Mouse (Mus musculus): ENCODE data around the gene Srgap2. TPM values are rescaled to one million over a fixed set of nuclear protein-coding genes. Genes with fewer than 3 reads are reported as not detected.
"Not testable (repeated sequence)": the region's sequence is repeated elsewhere in the genome, so short reads cannot be mapped to it uniquely, and the experiment has no call there.

The Srgap2 gene
- 10 to 100 TPM; 34.2 to 36.0 TPM for total RNA-seq (2021)

- intact Hi-C loops (cut with DNase I): loop anchor here (5.0 kb wide), 2 partner anchors 165 to 180 kb away; no protein-coding TSS in a partner anchor
These were observed at the start of gene Srgap2, which contains the start of gene Fam72a for GRCm38 (mm10) chr1:131527281-131528080. Gene Srgap2, minus strand, starts transcription at chr1:131527352. Gene Fam72a, plus strand, starts transcription at chr1:131527903.

GRCm38 (mm10) chr1:131573721-131574120 lies 46.6 kb upstream of the Srgap2 start:
- no peak for DNase-seq
- intact Hi-C loops (cut with DNase I): no loop called here

More at GRCm38 (mm10) chr1:131527281-131528080, at the start of gene Srgap2, which contains the start of gene Fam72a:
- peak; percentile 99 for DNase-seq

GRCm38 (mm10) chr1:131570391-131570790 lies 43.2 kb upstream of the Srgap2 start:
- intact Hi-C loops (cut with DNase I): no loop called here

GRCm38 (mm10) chr1:131569721-131570120 lies 42.6 kb upstream of the Srgap2 start:
- DNase-seq: no peak
- intact Hi-C loops (cut with DNase I): no loop called here

More at GRCm38 (mm10) chr1:131570391-131570790, 43.2 kb upstream of the Srgap2 start:
- DNase-seq: no peak

GRCm38 (mm10) chr1:131566056-131566455 lies 38.9 kb upstream of the Srgap2 start:
- intact Hi-C loops (cut with DNase I): not testable (repeated sequence)
- DNase-seq: peak; percentile 21 to 34

- intact Hi-C loops (cut with DNase I): no loop called here
- DNase-seq: no peak
These were observed 34.9 kb upstream of the Srgap2 start for GRCm38 (mm10) chr1:131562081-131562480.

GRCm38 (mm10) chr1:131560500-131560899 lies 33.3 kb upstream of the Srgap2 start:
- no peak for DNase-seq
- intact Hi-C loops (cut with DNase I): no loop called here

GRCm38 (mm10) chr1:131555042-131555812 lies 28.1 kb upstream of the Srgap2 start:
- DNase-seq: peak; percentile 88 to 90
- intact Hi-C loops (cut with DNase I): loop anchor here (1.0 to 10.0 kb wide), 4 partner anchors 26 to 370 kb away; no protein-coding TSS in a partner anchor

- DNase-seq: no peak
- intact Hi-C loops (cut with DNase I): loop anchor here (10.0 kb wide), 1 partner anchor 369 kb away; no protein-coding TSS in a partner anchor
These were observed 26.3 kb upstream of the Srgap2 start for GRCm38 (mm10) chr1:131553428-131553827.

- intact Hi-C loops (cut with DNase I): loop anchor here (10.0 kb wide), 1 partner anchor 367 kb away; no protein-coding TSS in a partner anchor
- no peak for DNase-seq
These were observed 24.8 kb upstream of the Srgap2 start for GRCm38 (mm10) chr1:131551956-131552355.

GRCm38 (mm10) chr1:131548494-131549365 lies 21.6 kb upstream of the Srgap2 start:
- intact Hi-C loops (cut with DNase I): loop anchor here (5.0 kb wide), 1 partner anchor 109 kb away; no protein-coding TSS in a partner anchor
- DNase-seq: peak; percentile 59 to 63

- DNase-seq: peak in 1 of 2 experiments; percentile 8
- intact Hi-C loops (cut with DNase I): loop anchor here (5.0 kb wide), 1 partner anchor 110 kb away; no protein-coding TSS in a partner anchor
These were observed 19.9 kb upstream of the Srgap2 start for GRCm38 (mm10) chr1:131546798-131547690.

- DNase-seq: no peak
- intact Hi-C loops (cut with DNase I): no loop called here
These were observed 16.9 kb upstream of the Srgap2 start for GRCm38 (mm10) chr1:131543886-131544565.

- DNase-seq: no peak
- intact Hi-C loops (cut with DNase I): no loop called here
These were observed 14.8 kb upstream of the Srgap2 start for GRCm38 (mm10) chr1:131541903-131542302.

- DNase-seq: no peak
- intact Hi-C loops (cut with DNase I): no loop called here
These were observed 14.3 kb upstream of the Srgap2 start for GRCm38 (mm10) chr1:131541431-131541830.

GRCm38 (mm10) chr1:131540795-131541194 lies 13.6 kb upstream of the Srgap2 start:
- intact Hi-C loops (cut with DNase I): no loop called here

GRCm38 (mm10) chr1:131539771-131540170 lies 12.6 kb upstream of the Srgap2 start:
- intact Hi-C loops (cut with DNase I): no loop called here
- DNase-seq: no peak

More at GRCm38 (mm10) chr1:131540795-131541194, 13.6 kb upstream of the Srgap2 start:
- DNase-seq: no peak

GRCm38 (mm10) chr1:131528561-131529166 lies 1.5 kb upstream of the Srgap2 start:
- intact Hi-C loops (cut with DNase I): loop anchor here (1.0 to 5.0 kb wide), 3 partner anchors 27 to 181 kb away; no protein-coding TSS in a partner anchor
- no peak for DNase-seq
